Mouse (Mus musculus) layer of hippocampus, postnatal 10 days (tissue): ENCODE measurements around the gene Atp6v1fnb. TPM values are rescaled to one million over a fixed set of nuclear protein-coding genes. Genes with fewer than 3 reads are reported as not detected.

Source experiments
- DNase-seq, 2 experiments: peaks; one replicate each; pipeline ENCODE4 v3.0.0; 2021; ENCODE audit warnings: low spot score in 2 of 2
- long read RNA-seq: library from polyadenylated mRNA; stranded (forward); transcript quantifications from one replicate; pipeline ENCODE4 v2.0.0, GENCODE M21; 2023
- total RNA-seq, 2 experiments: library from RNA; stranded (reverse); gene quantifications; 2 replicates each; pipeline ENCODE4 v1.2.3; 2021

Atp6v1fnb gene
- total RNA-seq, result not detected
- long read RNA-seq, result 0 reads

- DNase-seq, result no peak
Measured at GRCm38 (mm10) chr6:29471137-29471536, at the start of gene Atp6v1fnb. Gene Atp6v1fnb (plus strand): TSS chr6:29471437.

GRCm38 (mm10) chr6:29425118-29425517 lies 46.1 kb upstream of the Atp6v1fnb start:
- no peak for DNase-seq

GRCm38 (mm10) chr6:29426331-29426730 lies 44.9 kb upstream of the Atp6v1fnb start:
- no peak for DNase-seq

GRCm38 (mm10) chr6:29428171-29428570 lies 43.1 kb upstream of the Atp6v1fnb start:
- DNase-seq, result no peak

- DNase-seq, result no peak
Measured at GRCm38 (mm10) chr6:29430681-29431420, 40.4 kb upstream of the Atp6v1fnb start.

- DNase-seq, result no peak
Measured at GRCm38 (mm10) chr6:29431473-29431872, 39.8 kb upstream of the Atp6v1fnb start.

- DNase-seq, result no peak
Measured at GRCm38 (mm10) chr6:29432156-29432555, 39.1 kb upstream of the Atp6v1fnb start.

GRCm38 (mm10) chr6:29432676-29433037 lies 38.6 kb upstream of the Atp6v1fnb start:
- no peak for DNase-seq

GRCm38 (mm10) chr6:29433038-29433803 lies 38.0 kb upstream of the Atp6v1fnb start, which contains the start of gene Flnc:
Gene Flnc (plus strand): TSS chr6:29433256.
- DNase-seq, result no peak

- DNase-seq, result no peak
Measured at GRCm38 (mm10) chr6:29433804-29434795, 37.1 kb upstream of the Atp6v1fnb start.

- DNase-seq, result no peak
Measured at GRCm38 (mm10) chr6:29434911-29435691, 36.1 kb upstream of the Atp6v1fnb start.

GRCm38 (mm10) chr6:29435940-29436451 lies 35.2 kb upstream of the Atp6v1fnb start:
- no peak for DNase-seq

- DNase-seq, result peak; percentile 41 to 42
Measured at GRCm38 (mm10) chr6:29436461-29436934, 34.7 kb upstream of the Atp6v1fnb start.

GRCm38 (mm10) chr6:29439251-29439650 lies 32.0 kb upstream of the Atp6v1fnb start:
- DNase-seq, result peak; percentile 38 to 49

GRCm38 (mm10) chr6:29439789-29440188 lies 31.4 kb upstream of the Atp6v1fnb start:
- DNase-seq, result no peak

GRCm38 (mm10) chr6:29444773-29445172 lies 26.5 kb upstream of the Atp6v1fnb start:
- peak in 1 of 2 experiments; percentile 43 for DNase-seq

- no peak for DNase-seq
Measured at GRCm38 (mm10) chr6:29445354-29445753, 25.9 kb upstream of the Atp6v1fnb start.

GRCm38 (mm10) chr6:29449858-29450257 lies 21.4 kb upstream of the Atp6v1fnb start:
- DNase-seq, result no peak

GRCm38 (mm10) chr6:29450667-29451066 lies 20.6 kb upstream of the Atp6v1fnb start:
- no peak for DNase-seq

- DNase-seq, result no peak
Measured at GRCm38 (mm10) chr6:29461502-29461901, 9.7 kb upstream of the Atp6v1fnb start.
